Mouse (Mus musculus): ENCODE measurements around the gene Gm49510. TPM values are rescaled to one million over a fixed set of nuclear protein-coding genes. Genes with fewer than 3 reads are reported as not detected.

The Gm49510 gene
- 0.12 TPM in 1 of 2 replicates, not detected in the other for polyA plus RNA-seq (2016; fragmentation: Nextera tagmentation; extraction: Ambion mirVana)

GRCm38 (mm10) chr15:78899409-78899739 is at the start of gene Gm49510:
TSS of gene Gm49510 (plus strand) at chr15:78899667.
- Histone ChIP-seq H3K4me1 (peaks cover 53% of the 10 kb centered on the region), H3K27ac (replicated peaks) (peak within 1 kb of the TSS; percentile 85), H3K36me3 (peaks cover 17% of the 10 kb centered on the region), H3K27me3 (ENCODE audit: low read depth, poor library complexity, severe bottlenecking) (peaks cover 40% of the 10 kb centered on the region), H3K9me3 (replicated peaks) (no peaks in the 10 kb centered on the region), H3K4me3 (peak within 1 kb of the TSS; percentile 77)
- 3% methylated on average over 19 of the region's 20 CpGs for WGBS
- DNase-seq (ENCODE audit: low spot score), result no peak

- Histone ChIP-seq H3K27me3 (ENCODE audit: low read depth, poor library complexity, severe bottlenecking) (peaks cover 36% of the 10 kb centered on the region), H3K36me3 (no peaks in the 10 kb centered on the region), H3K9me3 (replicated peaks) (no peaks in the 10 kb centered on the region), H3K27ac (replicated peaks) (no peak overlapping the region), H3K4me3 (no peak overlapping the region), H3K4me1 (peaks cover 35% of the 10 kb centered on the region)
- 79% methylated on average over 15 of the region's 15 CpGs for WGBS
- no peak for DNase-seq (ENCODE audit: low spot score)
Measured at GRCm38 (mm10) chr15:78850059-78850824, 49.2 kb upstream of the Gm49510 start.

- Histone ChIP-seq H3K27ac (replicated peaks) (no peak overlapping the region), H3K36me3 (no peaks in the 10 kb centered on the region), H3K27me3 (ENCODE audit: low read depth, poor library complexity, severe bottlenecking) (peaks cover 29% of the 10 kb centered on the region), H3K4me1 (peaks cover 28% of the 10 kb centered on the region), H3K4me3 (no peak overlapping the region), H3K9me3 (replicated peaks) (no peaks in the 10 kb centered on the region)
- 75% methylated on average over 6 of the region's 6 CpGs for WGBS
- no peak for DNase-seq (ENCODE audit: low spot score)
Measured at GRCm38 (mm10) chr15:78850944-78851343, 48.5 kb upstream of the Gm49510 start.

- Histone ChIP-seq H3K4me3 (peak overlapping the region; percentile 17; the same call in 1 of the 2 replicates), H3K4me1 (peaks cover 25% of the 10 kb centered on the region), H3K27ac (replicated peaks) (no peak overlapping the region), H3K36me3 (no peaks in the 10 kb centered on the region), H3K9me3 (replicated peaks) (no peaks in the 10 kb centered on the region), H3K27me3 (ENCODE audit: low read depth, poor library complexity, severe bottlenecking) (peaks cover 26% of the 10 kb centered on the region)
- peak; percentile 88 for DNase-seq (ENCODE audit: low spot score)
- WGBS, result 21% methylated on average over 13 of the region's 13 CpGs
Measured at GRCm38 (mm10) chr15:78851505-78852153, 47.8 kb upstream of the Gm49510 start.

GRCm38 (mm10) chr15:78855303-78855965 is 44.0 kb upstream of the Gm49510 start, which contains the start of gene Lgals2:
TSS of gene Lgals2 (minus strand) at chr15:78855529.
- H3K4me3 ChIP-seq, result no peak within 1 kb of the TSS
- H3K27ac ChIP-seq (replicated peaks), result no peak within 1 kb of the TSS
- H3K27me3 ChIP-seq (ENCODE audit: low read depth, poor library complexity, severe bottlenecking), result peaks cover 12% of the 10 kb centered on the region
- no peaks in the 10 kb centered on the region for H3K9me3 ChIP-seq (replicated peaks)
- peaks cover 17% of the 10 kb centered on the region for H3K4me1 ChIP-seq
- WGBS, result 84% methylated on average over 8 of the region's 8 CpGs
- no peaks in the 10 kb centered on the region for H3K36me3 ChIP-seq
- DNase-seq (ENCODE audit: low spot score), result no peak

- Histone ChIP-seq H3K4me3 (no peak overlapping the region), H3K36me3 (no peaks in the 10 kb centered on the region), H3K27me3 (ENCODE audit: low read depth, poor library complexity, severe bottlenecking) (peaks cover 5% of the 10 kb centered on the region; the same call in 1 of the 2 replicates), H3K27ac (replicated peaks) (no peak overlapping the region), H3K9me3 (replicated peaks) (no peaks in the 10 kb centered on the region), H3K4me1 (peaks cover 9% of the 10 kb centered on the region)
- no peak for DNase-seq (ENCODE audit: low spot score)
- 80% methylated on average over 7 of the region's 7 CpGs for WGBS
Measured at GRCm38 (mm10) chr15:78857009-78857408, 42.5 kb upstream of the Gm49510 start.

GRCm38 (mm10) chr15:78859311-78859710 is 40.2 kb upstream of the Gm49510 start:
- H3K9me3 ChIP-seq (replicated peaks), result no peaks in the 10 kb centered on the region
- H3K4me1 ChIP-seq, result peaks cover 15% of the 10 kb centered on the region
- no peak overlapping the region for H3K4me3 ChIP-seq
- 90% methylated on average over 4 of the region's 4 CpGs for WGBS
- H3K27me3 ChIP-seq (ENCODE audit: low read depth, poor library complexity, severe bottlenecking), result no peaks in the 10 kb centered on the region
- no peaks in the 10 kb centered on the region for H3K36me3 ChIP-seq
- DNase-seq (ENCODE audit: low spot score), result no peak
- H3K27ac ChIP-seq (replicated peaks), result no peak overlapping the region

- 79% methylated on average over 6 of the region's 6 CpGs for WGBS
- DNase-seq (ENCODE audit: low spot score), result no peak
- Histone ChIP-seq H3K27me3 (ENCODE audit: low read depth, poor library complexity, severe bottlenecking) (no peaks in the 10 kb centered on the region), H3K27ac (replicated peaks) (no peak overlapping the region), H3K4me1 (peaks cover 15% of the 10 kb centered on the region), H3K36me3 (no peaks in the 10 kb centered on the region), H3K9me3 (replicated peaks) (no peaks in the 10 kb centered on the region), H3K4me3 (no peak overlapping the region)
Measured at GRCm38 (mm10) chr15:78859714-78860113, 39.8 kb upstream of the Gm49510 start.

GRCm38 (mm10) chr15:78862280-78862679 is 37.2 kb upstream of the Gm49510 start:
- H3K4me3 ChIP-seq, result no peak overlapping the region
- no peaks in the 10 kb centered on the region for H3K36me3 ChIP-seq
- no peak for DNase-seq (ENCODE audit: low spot score)
- no peaks in the 10 kb centered on the region for H3K9me3 ChIP-seq (replicated peaks)
- peaks cover 15% of the 10 kb centered on the region for H3K4me1 ChIP-seq
- 91% methylated on average over 5 of the region's 5 CpGs for WGBS
- no peak overlapping the region for H3K27ac ChIP-seq (replicated peaks)
- no peaks in the 10 kb centered on the region for H3K27me3 ChIP-seq (ENCODE audit: low read depth, poor library complexity, severe bottlenecking)

- Histone ChIP-seq H3K27ac (replicated peaks) (no peak overlapping the region), H3K36me3 (no peaks in the 10 kb centered on the region), H3K9me3 (replicated peaks) (no peaks in the 10 kb centered on the region), H3K4me3 (no peak overlapping the region), H3K4me1 (peaks cover 16% of the 10 kb centered on the region), H3K27me3 (ENCODE audit: low read depth, poor library complexity, severe bottlenecking) (no peaks in the 10 kb centered on the region)
- whole genome bisulfite sequencing, result 91% methylated on average over 2 of the region's 2 CpGs
- no peak for DNase-seq (ENCODE audit: low spot score)
Measured at GRCm38 (mm10) chr15:78863154-78863553, 36.3 kb upstream of the Gm49510 start.

GRCm38 (mm10) chr15:78863852-78864253 is 35.6 kb upstream of the Gm49510 start:
- peaks cover 23% of the 10 kb centered on the region for H3K4me1 ChIP-seq
- 36% methylated on average over 13 of the region's 13 CpGs for WGBS
- H3K27me3 ChIP-seq (ENCODE audit: low read depth, poor library complexity, severe bottlenecking), result no peaks in the 10 kb centered on the region
- H3K4me3 ChIP-seq, result no peak overlapping the region
- no peaks in the 10 kb centered on the region for H3K9me3 ChIP-seq (replicated peaks)
- DNase-seq (ENCODE audit: low spot score), result no peak
- H3K27ac ChIP-seq (replicated peaks), result no peak overlapping the region
- H3K36me3 ChIP-seq, result no peaks in the 10 kb centered on the region

- Histone ChIP-seq H3K27me3 (ENCODE audit: low read depth, poor library complexity, severe bottlenecking) (no peaks in the 10 kb centered on the region), H3K9me3 (replicated peaks) (no peaks in the 10 kb centered on the region), H3K4me1 (peaks cover 31% of the 10 kb centered on the region), H3K36me3 (no peaks in the 10 kb centered on the region), H3K27ac (replicated peaks) (peak overlapping the region; percentile 69), H3K4me3 (peak overlapping the region; percentile 14; the same call in 1 of the 2 replicates)
- DNase-seq (ENCODE audit: low spot score), result peak; percentile 33
- 48% methylated on average over 9 of the region's 9 CpGs for WGBS
Measured at GRCm38 (mm10) chr15:78868398-78868797, 31.1 kb upstream of the Gm49510 start.
